Mouse (Mus musculus) heart, embryonic 12.5 days (tissue): ENCODE data around the gene Shb. TPM values are rescaled to one million over a fixed set of nuclear protein-coding genes. Genes with fewer than 3 reads are reported as not detected.
"Not testable (repeated sequence)": the region's sequence is repeated elsewhere in the genome, so short reads cannot be mapped to it uniquely, and the experiment has no call there.

Experiments
- ATAC-seq: fragments of 200-750 bp; cut with Nextera tagmentation; 2 replicates; pipeline ENCODE4 v1.8.0; 2017; ENCODE audit warnings: moderate TSS enrichment, moderate library complexity; ENCODE audit not compliant: insufficient number of reproducible peaks, low FRiP score
- H3K27ac ChIP-seq: fragments of 300-500 bp; sonication (generic); 2 replicates; pipeline ENCODE4 v1.5.1; 2016; ENCODE audit warnings: mild to moderate bottlenecking, moderate library complexity; ENCODE audit not compliant: poor library complexity, severe bottlenecking
- H3K27me3 ChIP-seq: fragments of 300-500 bp; sonication (generic); replicated peaks from 2 replicates; pipeline ENCODE4 v1.6.1; 2016; ENCODE audit warnings: mild to moderate bottlenecking, moderate library complexity
- H3K36me3 ChIP-seq: fragments of 300-500 bp; sonication (generic); 2 replicates; pipeline ENCODE4 v1.6.1; 2016; ENCODE audit warnings: mild to moderate bottlenecking, moderate library complexity
- H3K4me1 ChIP-seq: fragments of 300-500 bp; sonication (generic); replicated peaks from 2 replicates; pipeline ENCODE4 v1.6.1; 2016; ENCODE audit warnings: mild to moderate bottlenecking
- H3K4me2 ChIP-seq: fragments of 300-500 bp; sonication (generic); 2 replicates; pipeline ENCODE4 v1.6.1; 2016; ENCODE audit warnings: mild to moderate bottlenecking, moderate library complexity
- H3K4me3 ChIP-seq: fragments of 300-500 bp; sonication (generic); 2 replicates; pipeline ENCODE4 v1.5.1; 2016; ENCODE audit warnings: mild to moderate bottlenecking
- H3K9ac ChIP-seq: fragments of 300-500 bp; sonication (generic); 2 replicates; pipeline ENCODE4 v1.6.1; 2016; ENCODE audit warnings: mild to moderate bottlenecking, moderate library complexity
- H3K9me3 ChIP-seq: fragments of 300-500 bp; sonication (generic); replicated peaks from 2 replicates; pipeline ENCODE4 v1.6.1; 2016; ENCODE audit warnings: mild to moderate bottlenecking, moderate library complexity
- WGBS: fragments of 180-500 bp; shearing (Covaris S2); methylation state at CpG from one replicate; pipeline ENCODE4 v1.1.7; 2016; 5-methylcytosine and 5-hydroxymethylcytosine counted together
- microRNA-seq: library from miRNA; unstranded; fragments of <30 nt; microRNA quantifications from one replicate; pipeline ENCODE4, GENCODE M21; 2017
- polyA plus RNA-seq: library from polyadenylated mRNA; unstranded; fragments of >200 nt; fragmentation: Nextera tagmentation; extraction: Ambion mirVana; gene quantifications from 2 replicates; pipeline ENCODE4 v1.2.1, GENCODE M21; 2016

Shb gene
- polyA plus RNA-seq, 1 experiment from 2014 or later, result 15.3 TPM

- peaks cover 21% of the 10 kb centered on the region for H3K36me3 ChIP-seq
- no peak overlapping the region for H3K4me3 ChIP-seq
- no peak for ATAC-seq
- H3K27ac ChIP-seq, result no peak overlapping the region
- no peaks in the 10 kb centered on the region for H3K9me3 ChIP-seq
- H3K4me2 ChIP-seq, result no peak overlapping the region
- 81% methylated on average over 8 of the region's 8 CpGs for WGBS
- no peaks in the 10 kb centered on the region for H3K27me3 ChIP-seq
- no peak overlapping the region for H3K9ac ChIP-seq
- H3K4me1 ChIP-seq, result no peaks in the 10 kb centered on the region
Measured at GRCm38 (mm10) chr4:45392994-45393393, 139.3 kb downstream of the Shb start.

DNA sequence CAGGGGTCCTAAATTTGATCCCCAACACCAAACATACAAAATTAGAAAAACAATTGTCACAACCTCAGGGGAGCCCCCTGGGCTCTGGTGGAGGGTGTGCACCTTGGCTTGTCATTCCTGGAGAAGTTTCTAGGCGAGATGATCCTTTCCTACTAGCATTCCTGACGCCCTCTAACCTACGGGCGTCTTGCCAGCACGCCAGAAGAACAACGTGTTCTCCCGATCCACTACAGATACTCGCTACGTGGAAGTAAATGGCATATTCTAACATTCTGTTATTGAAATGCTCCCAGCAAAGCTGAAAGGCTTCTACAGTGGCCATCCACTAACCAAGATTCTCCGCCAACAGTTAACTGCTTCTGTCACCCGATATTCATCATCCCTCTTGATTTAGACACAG is 139.7 kb downstream of the Shb start:
- no peak for ATAC-seq
- no peak overlapping the region for H3K9ac ChIP-seq

GRCm38 (mm10) chr4:45392099-45392498 is 140.2 kb downstream of the Shb start:
- H3K4me2 ChIP-seq, result no peak overlapping the region
- 70% methylated on average over 4 of the region's 4 CpGs for WGBS
- no peak overlapping the region for H3K9ac ChIP-seq
- ATAC-seq, result no peak
- no peak overlapping the region for H3K4me3 ChIP-seq
- no peak overlapping the region for H3K27ac ChIP-seq
- peaks cover 12% of the 10 kb centered on the region for H3K36me3 ChIP-seq
- H3K9me3 ChIP-seq, result no peaks in the 10 kb centered on the region
- H3K4me1 ChIP-seq, result no peaks in the 10 kb centered on the region
- H3K27me3 ChIP-seq, result no peaks in the 10 kb centered on the region

More for the DNA sequence above, 139.7 kb downstream of the Shb start:
- peaks cover 17% of the 10 kb centered on the region for H3K36me3 ChIP-seq
- no peaks in the 10 kb centered on the region for H3K9me3 ChIP-seq
- 63% methylated on average over 11 of the region's 11 CpGs for WGBS
- no peaks in the 10 kb centered on the region for H3K27me3 ChIP-seq
- no peak overlapping the region for H3K27ac ChIP-seq
- no peaks in the 10 kb centered on the region for H3K4me1 ChIP-seq
- H3K4me2 ChIP-seq, result no peak overlapping the region
- H3K4me3 ChIP-seq, result no peak overlapping the region

GRCm38 (mm10) chr4:45387296-45387695 is 145.0 kb downstream of the Shb start:
- H3K4me3 ChIP-seq, H3K36me3 ChIP-seq, H3K9ac ChIP-seq, ATAC-seq, H3K4me1 ChIP-seq, H3K27ac ChIP-seq, H3K4me2 ChIP-seq, H3K27me3 ChIP-seq, H3K9me3 ChIP-seq: not testable (repeated sequence)
- 84% methylated on average over 5 of the region's 5 CpGs for WGBS

- ATAC-seq, H3K9me3 ChIP-seq, H3K27ac ChIP-seq, H3K9ac ChIP-seq, H3K27me3 ChIP-seq, H3K4me3 ChIP-seq, H3K4me2 ChIP-seq, H3K4me1 ChIP-seq: not testable (repeated sequence)
- peaks cover 12% of the 10 kb centered on the region for H3K36me3 ChIP-seq
- WGBS, result 37% methylated on average over 2 of the region's 2 CpGs
Measured at GRCm38 (mm10) chr4:45382133-45382532, 150.1 kb downstream of the Shb start.

DNA sequence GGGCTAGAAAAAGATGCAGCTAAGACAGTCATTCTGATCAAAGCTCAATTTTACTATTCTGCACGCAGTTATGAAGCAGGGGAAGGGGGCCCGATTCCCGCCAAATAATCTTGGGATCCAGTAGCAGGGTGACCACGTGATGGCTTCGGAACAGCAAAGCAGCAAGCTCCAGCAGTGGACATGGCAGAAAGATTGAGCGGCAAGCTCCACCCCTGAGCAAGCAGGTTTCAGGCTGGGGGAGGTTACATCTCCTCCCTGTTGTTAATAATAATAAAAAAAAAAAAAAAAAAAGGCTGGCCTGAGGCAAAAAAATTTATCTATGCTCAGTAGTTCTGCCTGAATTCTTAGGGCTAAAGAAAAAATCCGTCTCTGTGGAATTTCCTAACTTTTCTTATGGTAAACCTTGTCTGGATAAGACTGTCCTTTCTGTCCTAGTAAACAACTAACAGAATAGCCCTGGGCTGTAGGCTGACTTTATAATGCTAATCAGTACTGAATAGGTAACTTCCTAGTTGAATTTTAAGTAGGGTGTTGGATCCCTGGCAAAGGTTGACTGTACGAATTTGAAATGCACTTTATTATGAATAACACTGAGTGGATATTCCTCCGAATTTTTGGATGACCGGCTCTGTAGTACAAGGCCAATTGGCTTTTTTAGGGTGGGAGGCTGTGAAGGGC is 151.2 kb downstream of the Shb start:
- H3K9me3 ChIP-seq, H3K27ac ChIP-seq, ATAC-seq, H3K4me2 ChIP-seq, H3K4me1 ChIP-seq, H3K27me3 ChIP-seq, H3K4me3 ChIP-seq, H3K9ac ChIP-seq: not testable (repeated sequence)
- H3K36me3 ChIP-seq, result peaks cover 22% of the 10 kb centered on the region
- WGBS, result 86% methylated on average over 10 of the region's 10 CpGs

- H3K27ac ChIP-seq, result no peak overlapping the region
- no peak for ATAC-seq
- peaks cover 62% of the 10 kb centered on the region for H3K36me3 ChIP-seq
- H3K4me2 ChIP-seq, result no peak overlapping the region
- H3K9ac ChIP-seq, result no peak overlapping the region
- no peak overlapping the region for H3K4me3 ChIP-seq
- H3K4me1 ChIP-seq, result no peaks in the 10 kb centered on the region
- WGBS, result 84% methylated on average over 4 of the region's 4 CpGs
- H3K27me3 ChIP-seq, result no peaks in the 10 kb centered on the region
- no peaks in the 10 kb centered on the region for H3K9me3 ChIP-seq
Measured at GRCm38 (mm10) chr4:45376573-45376972, 155.7 kb downstream of the Shb start.

GRCm38 (mm10) chr4:45374879-45375278 is 157.4 kb downstream of the Shb start:
- ATAC-seq, result no peak
- Histone ChIP-seq H3K4me3 (no peak overlapping the region), H3K4me1 (no peaks in the 10 kb centered on the region), H3K9me3 (no peaks in the 10 kb centered on the region), H3K36me3 (peaks cover 76% of the 10 kb centered on the region), H3K9ac (no peak overlapping the region), H3K27ac (no peak overlapping the region), H3K27me3 (no peaks in the 10 kb centered on the region), H3K4me2 (no peak overlapping the region)
- WGBS, result 85% methylated on average over 5 of the region's 5 CpGs

Small RNA genes lying within 50 kb of the gene (microRNA-seq; reads per million reads assigned to microRNA genes)
- gene Gm22518 (not detected), gene Gm25692 (not detected)

Other genes with a start within 250 kb of the Shb start
- gene Trmt10b, start 235.3 kb downstream of the Shb start, polyA plus RNA-seq, result 9.3 and 10.1 TPM in 2 replicates
- 12.8 and 15.6 TPM in 2 replicates for gene Dcaf10, start 190.4 kb downstream of the Shb start, polyA plus RNA-seq
- gene Exosc3, start 189.7 kb downstream of the Shb start, polyA plus RNA-seq, result 36.6 and 37.0 TPM in 2 replicates
- 73.4 and 75.6 TPM in 2 replicates for gene Slc25a51, start 123.7 kb downstream of the Shb start, polyA plus RNA-seq